Mouse (Mus musculus) urinary bladder, postnatal 4 days (tissue): ENCODE results near the gene Rcn3.
A peak's percentile ranks its signal among the peaks of the same experiment; 100 is the strongest.
"Not testable (repeated sequence)": the region's sequence is repeated elsewhere in the genome, so short reads cannot be mapped to it uniquely, and the experiment has no call there.

ENCODE experiments used
- DNase-seq, 2 experiments: peaks; one replicate each; pipeline ENCODE4 v3.0.0; 2021 to 2022; ENCODE audit warnings: low spot score in 2 of 2

Gene Rcn3

DNA sequence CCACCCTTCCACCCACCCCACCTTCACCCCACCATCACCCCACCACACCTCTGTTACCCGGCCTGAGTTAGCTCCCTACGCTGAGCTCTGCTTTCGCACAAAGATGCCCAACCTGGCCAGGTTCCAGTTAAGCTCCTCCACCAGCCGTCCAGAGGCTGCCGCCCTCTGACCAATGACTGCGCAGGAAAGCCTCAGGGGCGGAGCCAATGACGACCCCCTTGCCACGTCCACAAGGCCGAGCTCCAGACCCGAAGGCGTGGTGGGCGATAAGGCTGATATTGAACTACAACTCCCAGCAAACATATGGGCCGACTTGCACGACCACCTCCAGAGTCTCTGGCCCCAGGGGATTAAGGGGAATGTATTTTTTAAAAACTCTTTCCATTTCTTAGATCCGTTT is at the start of gene Rcn3:
Gene Rcn3 (minus strand): TSS at position 174 of the 400 bp plus-strand sequence.
- peak; percentile 94 to 95 for DNase-seq

DNA sequence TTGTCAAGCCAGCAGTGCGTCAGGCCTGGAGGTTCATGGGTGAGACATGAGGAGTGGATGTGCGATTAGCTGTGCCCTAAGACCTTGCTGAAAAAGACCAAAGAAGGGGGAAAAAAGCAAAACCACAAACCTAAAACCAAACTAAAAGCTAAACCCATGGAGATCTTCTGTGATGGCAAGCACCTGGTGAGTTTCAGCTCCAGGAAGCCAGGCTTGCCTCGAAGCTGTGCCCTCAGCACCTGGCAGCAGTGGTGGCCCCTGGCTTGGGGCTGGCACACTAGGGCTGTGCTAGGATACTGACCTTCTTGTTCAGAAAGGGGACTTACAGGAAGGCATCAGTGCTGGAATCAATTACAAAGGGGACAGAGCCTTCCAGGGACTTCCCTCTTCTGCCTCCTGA is 49.3 kb upstream of the Rcn3 start:
- no peak for DNase-seq

DNA sequence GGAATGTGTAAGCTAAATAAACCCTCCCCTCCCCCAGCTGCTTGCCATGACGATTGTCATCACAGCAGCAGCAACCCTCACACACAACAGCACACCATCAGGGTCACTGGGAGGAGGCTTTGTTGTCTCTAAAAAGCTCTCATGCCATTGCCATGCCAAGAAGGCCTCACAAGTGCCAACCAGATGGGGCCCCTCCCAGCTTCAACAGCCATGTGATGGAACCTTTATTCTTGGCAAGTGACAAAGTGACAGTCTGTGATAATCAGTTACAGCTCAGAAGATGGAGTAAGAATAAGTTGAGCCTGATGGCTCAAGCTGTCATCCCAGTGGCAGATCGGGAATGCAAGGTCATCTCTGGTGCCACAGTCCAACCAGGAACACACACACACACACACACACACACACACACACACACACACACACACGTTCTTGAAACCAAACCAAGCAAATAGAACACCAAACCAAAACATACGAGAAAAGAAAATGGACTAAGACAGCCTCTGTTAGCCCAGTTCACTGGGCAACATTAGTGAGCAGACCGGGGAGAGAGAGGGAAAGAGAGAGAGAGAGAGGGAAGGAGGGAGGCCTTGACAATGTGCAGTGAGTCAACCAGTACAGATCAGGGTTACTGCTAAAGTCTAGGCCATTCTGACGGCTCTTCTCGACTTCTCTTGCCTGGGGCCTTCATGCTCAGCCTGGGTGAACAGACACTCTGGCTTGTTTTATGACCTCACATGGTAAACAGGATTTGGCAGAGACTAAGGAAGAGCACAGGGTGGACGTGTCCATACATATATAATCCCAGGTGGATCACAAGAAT is 48.1 kb upstream of the Rcn3 start:
- DNase-seq: no peak

DNA sequence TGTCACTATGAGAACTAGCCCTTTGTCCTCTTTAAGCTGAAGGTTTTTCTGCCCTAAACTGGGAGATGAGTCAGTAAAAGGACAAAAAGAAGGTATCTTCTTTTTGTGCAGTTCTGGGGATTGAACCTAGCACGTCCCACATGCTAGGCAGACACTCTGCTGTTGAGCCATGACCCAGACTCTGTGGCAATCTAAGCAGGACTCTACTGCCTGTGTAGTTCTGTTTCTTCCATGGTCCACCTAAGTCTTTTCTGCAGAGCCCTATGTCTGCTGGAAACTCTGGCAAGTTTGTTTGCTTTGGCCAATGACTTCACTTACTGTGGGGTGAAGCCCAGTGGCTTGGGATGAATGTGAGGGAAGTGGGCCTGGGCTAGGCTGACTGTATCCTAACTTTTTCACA is 46.4 kb upstream of the Rcn3 start:
- DNase-seq: no peak

DNA sequence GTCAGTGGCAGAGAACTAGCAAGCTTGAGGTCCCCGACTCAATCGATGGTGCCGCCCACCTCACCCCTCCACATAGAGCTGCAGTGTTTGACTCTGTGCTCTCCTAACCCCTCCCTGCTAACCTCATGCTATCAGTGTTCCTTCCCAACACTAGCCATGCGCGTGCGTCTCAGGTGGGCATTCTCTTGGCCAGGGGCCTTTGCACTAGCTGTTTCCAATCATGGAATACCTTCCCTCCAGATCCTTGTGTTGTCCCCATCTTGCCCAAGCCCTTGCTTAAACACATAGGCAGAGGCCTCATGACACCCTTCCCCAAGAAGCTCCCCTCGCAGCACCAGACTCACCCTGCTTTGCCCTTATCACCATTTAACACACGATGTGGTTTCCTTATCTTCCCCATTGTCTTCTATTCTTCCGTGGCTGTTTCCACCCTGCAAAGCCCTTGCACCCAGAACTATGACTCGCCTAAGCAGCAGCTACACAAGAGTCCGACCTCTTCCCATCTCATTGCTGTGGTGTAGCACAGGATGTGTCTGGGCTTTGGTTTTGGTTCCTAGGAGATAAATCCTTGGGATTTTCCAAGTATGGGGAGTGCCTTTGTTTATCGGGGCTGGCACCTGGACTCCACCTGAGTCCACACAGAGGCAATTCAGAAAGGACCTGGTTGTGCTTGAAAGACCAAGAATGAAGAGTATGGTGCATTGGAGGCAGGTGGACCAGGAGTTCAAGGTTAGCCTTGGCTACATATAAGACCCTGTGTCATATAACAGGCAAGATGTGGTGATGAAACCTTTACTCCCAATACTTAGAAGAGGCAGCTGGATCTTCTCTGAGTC is 45.4 kb upstream of the Rcn3 start:
- DNase-seq: no peak

DNA sequence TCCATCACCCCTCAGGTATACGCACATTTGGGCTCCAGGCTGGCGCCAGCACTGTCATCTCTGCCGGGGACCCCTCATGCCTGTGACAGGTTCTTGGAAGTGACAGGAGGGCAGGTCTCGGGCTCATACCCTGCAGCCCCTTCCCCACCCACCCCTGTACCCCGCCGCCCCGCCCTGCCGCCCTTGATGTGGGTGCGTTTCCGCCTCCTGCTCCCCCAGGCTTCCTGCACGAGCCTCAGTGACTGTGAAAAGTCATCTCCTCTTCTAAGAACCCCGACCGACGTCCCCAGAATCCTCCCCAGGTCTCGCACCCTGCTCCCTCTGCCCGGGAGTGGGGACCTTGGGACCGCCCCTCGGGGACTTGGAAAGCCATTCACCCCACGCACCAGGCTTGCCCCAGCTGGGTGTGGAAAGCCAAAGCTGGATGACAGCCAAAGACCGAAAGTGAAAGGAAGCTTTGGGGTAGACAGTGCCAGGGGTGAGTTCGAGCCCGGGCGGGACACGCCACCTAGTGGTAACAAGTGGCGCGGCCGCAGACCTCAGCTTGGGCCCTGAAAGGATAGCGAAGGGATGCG is 44.1 kb upstream of the Rcn3 start, which contains the start of the genes Gm45713 and Flt3l:
Gene Gm45713 (minus strand): TSS at position 239 of the 575 bp plus-strand sequence.
Gene Flt3l (minus strand): TSS at position 440 of the 575 bp plus-strand sequence.
- DNase-seq: peak; percentile 87 to 94

DNA sequence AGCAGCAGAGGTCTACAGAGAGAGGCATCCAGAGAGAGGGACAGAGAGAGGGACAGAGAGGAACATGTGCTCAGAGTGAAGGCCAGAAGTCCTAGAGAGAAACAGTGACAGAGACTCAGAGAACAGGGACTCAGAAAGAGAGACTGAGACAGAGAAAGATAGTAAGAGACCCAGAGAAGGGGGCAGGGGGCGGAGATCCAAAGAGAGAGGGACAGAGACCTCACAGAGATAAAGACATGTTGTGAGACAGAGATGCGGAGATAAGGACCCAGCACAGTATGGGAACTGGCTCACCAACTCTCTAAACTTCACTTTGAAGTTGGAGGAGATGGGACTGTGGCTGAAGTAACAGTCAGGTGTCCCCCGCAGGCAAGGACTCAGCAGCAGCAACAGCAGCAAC is 43.3 kb upstream of the Rcn3 start:
- no peak for DNase-seq

DNA sequence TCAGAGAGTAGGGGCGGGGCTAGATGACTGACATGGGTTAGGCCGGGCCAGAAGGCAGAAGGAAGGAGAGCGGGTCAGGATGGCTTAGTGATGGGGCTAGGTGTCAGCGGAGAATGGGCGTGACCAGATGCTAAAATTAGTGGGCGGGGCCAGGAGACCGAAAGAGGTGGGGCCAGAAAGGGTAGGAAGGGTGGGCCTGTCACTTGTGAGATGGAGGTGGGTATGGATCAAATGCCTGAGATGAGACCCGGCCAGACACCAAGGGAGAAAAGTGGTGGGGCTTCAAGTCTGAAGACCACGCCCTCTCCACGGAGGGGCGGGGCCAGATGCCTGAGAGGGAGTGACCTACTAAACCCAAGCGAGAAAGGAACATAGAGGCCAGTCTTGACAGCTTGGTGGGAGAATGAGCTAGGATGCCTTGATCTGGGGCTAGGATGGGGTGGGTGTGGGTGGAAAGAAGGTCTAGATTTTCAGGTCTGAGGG is 42.6 kb upstream of the Rcn3 start:
- no peak for DNase-seq

DNA sequence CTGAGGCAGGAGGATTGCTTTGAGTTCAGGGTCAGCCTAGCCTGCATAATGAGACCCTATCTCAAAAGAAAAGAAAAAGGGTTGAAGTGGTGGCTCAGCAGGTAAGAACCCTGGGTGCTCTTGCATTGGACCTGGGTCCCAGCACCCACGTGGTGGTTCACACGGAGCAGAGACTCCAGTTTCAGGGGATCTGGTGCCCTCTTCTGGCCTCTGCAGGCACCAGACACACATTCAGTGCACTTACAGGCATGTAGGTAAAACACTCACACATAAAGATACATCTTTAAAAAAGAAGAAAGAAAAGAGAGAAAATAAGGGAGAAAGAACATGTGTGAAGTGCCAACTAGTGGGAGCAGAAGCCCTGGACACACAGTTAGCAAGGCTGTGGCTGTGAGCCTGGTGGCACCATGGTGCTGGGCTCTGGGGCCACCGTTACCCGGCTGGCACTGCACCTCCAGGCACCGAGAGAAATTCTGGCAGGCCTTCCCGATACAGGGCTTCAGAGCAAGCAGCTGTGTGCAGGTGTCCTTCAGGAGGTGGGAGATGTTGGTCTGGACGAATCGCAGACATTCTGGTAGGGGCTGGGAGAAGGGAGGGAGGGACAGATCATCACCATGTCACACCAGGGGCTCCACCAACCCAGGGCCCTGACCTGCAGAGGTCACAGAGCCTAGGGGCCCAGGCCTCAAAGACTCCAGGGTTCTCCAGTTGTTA is 41.6 kb upstream of the Rcn3 start:
- no peak for DNase-seq

DNA sequence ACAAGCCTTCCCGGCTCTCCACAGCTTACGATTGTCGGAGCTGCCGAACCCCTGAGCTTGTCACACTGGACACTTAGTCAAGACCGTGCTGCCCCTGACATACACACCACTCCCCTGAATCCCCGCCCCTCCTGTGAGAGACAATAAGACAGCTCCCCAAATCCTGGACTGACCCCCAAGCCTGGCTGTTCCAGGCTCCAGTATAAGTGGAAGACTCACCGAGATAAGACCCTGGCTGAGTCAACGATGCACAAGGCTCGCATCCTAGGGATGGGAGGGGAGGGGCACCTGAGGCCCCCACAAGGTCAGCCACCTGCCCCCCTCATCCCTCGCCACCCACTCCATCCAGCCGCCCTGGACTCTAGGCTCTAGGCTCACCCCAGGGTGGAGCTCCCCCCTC is 39.8 kb upstream of the Rcn3 start:
- DNase-seq: no peak

DNA sequence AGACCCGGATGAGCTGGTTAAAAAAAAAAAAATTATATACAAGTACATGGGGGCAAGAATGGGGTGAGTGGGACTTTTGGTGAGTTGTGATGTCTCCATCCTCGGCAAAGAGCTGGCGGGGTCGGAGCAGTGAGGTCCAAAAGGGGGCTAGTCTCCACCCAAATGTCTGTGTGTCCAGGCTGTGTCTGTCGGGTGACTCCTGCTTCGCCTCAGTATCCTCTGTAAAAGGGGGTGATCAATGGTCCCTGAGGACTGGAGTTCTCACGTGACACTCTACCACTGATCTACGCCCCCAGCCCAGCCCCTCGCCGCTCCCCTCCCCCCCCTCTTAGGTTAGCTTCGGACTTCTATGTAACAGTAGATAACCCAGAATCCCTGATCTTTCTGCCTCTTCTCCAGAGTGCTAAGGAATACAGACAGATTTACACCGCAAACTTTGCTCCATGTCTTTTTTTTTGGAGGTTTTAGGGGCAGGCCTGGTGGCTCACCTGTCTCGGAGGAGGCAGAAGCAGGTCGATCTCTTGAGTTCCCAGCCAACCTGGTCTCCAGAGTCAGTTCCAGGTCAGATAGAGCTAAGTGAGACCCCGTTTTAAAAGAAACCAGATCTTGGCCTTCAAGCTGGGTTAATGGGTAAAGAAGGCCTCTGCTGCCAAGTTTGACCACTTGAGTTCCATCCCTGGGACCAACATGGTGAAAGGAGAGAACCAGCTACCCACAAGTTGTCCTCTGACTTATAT is 37.9 kb upstream of the Rcn3 start:
- no peak for DNase-seq

DNA sequence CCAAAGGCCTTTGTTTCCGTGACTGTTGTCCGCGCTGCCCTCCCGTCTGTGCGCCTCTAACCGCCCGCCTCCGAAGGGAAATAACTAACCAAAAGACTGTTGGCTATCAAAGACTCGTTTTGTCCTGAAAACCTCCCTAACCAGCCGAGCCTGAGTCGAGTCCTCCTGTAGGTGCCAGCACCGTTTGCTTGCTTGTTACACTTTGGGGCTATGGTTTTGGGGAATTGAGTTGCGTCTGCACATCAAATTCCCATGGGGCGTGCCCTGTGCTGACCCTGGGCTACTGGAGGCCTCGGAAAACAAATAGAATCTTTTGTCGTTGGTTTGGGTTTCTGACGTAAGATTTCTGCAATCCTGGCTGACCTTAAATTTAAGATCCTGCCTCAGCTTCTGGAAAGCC is 37.3 kb upstream of the Rcn3 start:
- no peak for DNase-seq

DNA sequence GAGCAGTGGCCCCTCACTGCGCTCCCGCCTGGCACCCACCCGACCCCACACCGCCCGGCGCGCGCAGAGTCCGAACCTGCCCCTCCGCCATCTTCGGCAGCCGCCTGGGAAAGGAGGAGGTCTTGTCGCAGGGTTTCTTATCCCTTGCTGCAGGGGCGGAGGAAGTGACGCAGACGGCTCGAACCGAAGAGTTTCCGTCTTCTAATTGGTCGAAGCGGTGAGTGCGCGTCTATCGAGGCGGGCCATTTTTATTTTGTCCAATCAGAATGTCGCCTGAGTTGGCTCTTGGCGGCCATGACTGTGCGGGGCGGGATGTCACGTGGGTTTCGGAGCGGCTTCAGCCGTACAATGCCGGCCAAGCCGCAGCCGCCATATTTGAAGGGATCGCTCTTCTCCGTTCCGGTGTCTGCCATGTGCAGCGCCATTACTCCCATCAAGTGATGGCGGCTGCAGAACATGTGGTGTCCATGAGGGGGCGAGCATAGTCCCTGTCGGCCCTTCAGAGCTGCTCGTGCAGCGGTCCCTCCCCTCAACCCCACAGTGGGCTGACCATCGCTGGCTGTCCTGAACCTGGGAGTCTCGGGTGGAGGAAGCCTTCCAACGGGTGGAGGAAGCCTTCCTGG is 36.7 kb upstream of the Rcn3 start, which contains the start of gene Rpl13a:
Gene Rpl13a (minus strand): TSS at position 138 of the 623 bp plus-strand sequence.
- DNase-seq: peak; percentile 97 to 99

DNA sequence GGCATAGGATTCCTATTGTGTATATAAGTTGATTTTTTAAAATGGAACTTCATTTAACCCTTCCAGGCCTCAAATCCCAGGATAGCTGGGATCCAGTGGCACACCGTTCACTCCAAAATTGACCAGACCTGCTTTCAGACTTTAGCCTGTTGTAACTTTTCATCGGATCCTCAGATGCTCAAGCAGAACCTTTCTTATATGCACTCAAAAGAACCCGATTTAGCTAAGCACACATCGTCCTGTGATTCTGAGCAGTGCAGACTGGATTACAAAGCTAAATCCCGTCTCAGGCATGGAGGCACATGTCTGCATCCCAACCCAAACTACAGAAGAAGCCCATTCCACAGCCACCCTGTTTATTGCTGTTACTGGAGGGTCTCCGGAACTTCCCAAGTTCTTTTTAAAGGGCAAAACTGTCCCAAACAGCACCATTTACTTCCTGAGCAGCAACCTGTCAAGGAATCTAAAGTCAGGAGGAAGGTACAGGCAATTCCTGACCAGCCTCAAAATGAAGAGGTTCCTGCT is 35.7 kb upstream of the Rcn3 start:
- DNase-seq: no peak

DNA sequence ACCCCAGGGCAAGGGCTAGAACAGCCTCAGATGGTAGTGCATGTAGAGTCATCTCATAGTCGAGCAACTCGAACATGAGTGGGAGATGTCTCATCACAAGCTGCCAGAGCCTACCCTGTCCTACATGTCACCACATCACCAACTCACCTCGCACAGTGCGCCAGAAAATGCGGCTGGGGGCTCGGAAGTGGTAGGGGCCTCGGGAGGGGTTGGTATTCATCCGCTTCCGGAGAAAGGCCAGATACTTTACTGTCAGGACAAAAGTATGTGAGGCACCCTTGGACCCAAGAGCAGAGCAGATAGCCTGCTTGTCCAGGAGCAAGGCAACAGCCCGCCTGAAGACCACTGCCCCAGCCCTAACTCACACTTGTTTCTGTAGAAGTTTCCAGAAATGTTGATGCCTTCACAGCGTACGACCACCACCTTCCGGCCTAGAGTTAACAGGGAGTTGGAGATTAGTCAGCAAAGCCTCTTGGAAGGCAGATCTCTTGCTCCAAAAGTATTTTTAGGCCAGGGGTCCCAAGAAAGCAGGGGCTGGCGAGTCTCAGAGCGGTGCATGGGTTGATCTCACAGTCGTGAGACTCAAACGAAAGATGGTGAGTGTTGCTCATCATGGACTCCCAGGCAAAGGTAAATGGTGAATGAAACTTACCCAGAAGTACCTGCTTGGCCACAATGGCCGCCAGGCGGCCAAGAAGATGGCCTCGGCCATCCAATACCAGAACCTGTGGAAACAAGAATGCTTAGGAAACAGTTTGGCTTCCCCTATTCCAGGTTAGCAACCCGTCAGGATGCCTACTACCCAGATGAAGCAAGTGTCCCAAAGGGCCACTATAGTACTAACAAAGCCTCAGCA is 35.1 kb upstream of the Rcn3 start:
- DNase-seq: no peak

DNA sequence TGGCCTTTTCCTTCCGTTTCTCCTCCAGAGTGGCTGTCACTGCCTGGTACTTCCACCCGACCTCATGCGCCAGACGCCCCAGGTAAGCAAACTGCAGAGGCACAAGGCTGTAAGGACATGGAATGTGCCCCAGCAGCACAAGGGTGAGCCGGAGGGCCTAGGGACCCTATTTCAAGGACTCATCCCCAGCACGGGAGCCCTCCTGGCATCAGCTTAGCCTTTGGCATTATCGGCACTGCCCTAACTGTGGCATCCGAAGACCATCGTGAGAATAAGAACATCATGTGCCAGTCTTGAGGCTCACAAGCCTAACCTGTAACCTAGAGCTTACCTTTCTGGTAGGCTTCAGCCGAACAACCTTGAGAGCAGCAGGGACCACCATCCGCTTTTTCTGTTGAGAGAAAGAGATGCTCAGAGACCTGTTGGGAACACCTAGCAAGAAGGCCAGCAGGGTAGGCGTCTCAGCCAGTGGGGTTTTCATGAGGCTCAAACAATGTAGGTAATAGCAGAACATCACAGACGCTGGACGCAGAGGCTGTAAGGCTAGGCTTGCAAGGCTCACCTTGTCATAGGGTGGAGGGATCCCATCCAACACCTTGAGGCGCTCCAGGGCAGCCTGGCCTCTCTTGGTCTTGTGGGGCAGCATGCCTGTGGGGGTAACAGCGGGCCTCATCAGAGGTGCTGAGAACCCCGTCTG is 34.3 kb upstream of the Rcn3 start:
- DNase-seq: no peak

DNA sequence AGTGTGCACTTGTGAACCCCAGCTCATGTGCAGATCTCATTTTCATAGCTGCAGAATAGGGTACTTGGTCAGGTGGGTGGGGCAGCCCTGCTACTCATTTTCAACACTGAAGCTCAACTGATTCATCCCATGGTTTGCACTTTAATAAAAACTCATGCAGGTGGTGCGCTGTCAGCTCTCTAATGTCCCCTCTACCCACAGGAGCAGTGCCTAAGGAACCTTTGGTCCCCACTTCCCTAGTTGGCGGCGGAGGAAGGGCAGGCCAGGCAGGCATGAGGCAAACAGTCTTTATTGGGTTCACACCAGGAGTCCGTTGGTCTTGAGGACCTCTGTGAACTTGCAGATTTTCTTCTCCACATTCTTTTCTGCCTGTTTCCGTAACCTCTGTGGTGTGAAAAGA is 33.6 kb upstream of the Rcn3 start:
- not testable (repeated sequence) for DNase-seq

DNA sequence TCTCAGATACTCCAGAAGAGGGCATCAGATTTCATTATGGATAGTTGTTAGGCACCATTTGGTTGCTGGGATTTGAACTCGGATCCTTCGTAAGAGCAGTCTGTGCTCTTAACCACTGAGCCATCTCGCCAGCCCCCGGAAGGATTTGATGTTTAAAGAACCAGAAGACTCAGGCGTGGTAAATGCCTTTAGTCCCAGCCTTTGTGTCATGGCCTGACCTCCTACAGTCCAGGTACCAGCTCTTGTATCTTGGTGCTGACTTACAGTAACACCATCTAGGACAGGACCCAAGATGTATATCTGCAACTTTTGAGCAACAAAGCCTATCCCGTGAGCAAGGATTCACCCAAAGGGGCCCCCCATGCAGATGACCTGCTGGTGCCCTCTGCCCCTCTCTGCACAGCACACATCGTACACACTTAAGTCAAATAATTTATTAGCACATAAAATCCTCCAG is 33.2 kb upstream of the Rcn3 start:
- DNase-seq: no peak
